Mouse (Mus musculus) ES-E14 (cell line): Measurements from ENCODE around the gene Gm20695.

Source experiments
- MAFK ChIP-seq: IDR thresholded peaks from 2 replicates; pipeline ENCODE4 v1.6.1; 2014; ENCODE audit warnings: mild to moderate bottlenecking, low read depth, low read length, inconsistent platforms; ENCODE audit not compliant: insufficient read depth
- ZNF384 ChIP-seq: IDR thresholded peaks from 2 replicates; pipeline ENCODE4 v1.6.1; 2012; ENCODE audit warnings: low read depth, low read length, inconsistent platforms

GRCm38 (mm10) chr16:3920756-3921155, 36.3 kb downstream of the Gm20695 start:
- TF ChIP-seq ZNF384 (no peak), MAFK (no peak)
